Mouse (Mus musculus): Measurements from ENCODE around the gene Zfp672.

- TF ChIP-seq POLR2A (IDR thresholded peaks at IDR 0.05; ENCODE audit: extremely low read depth, insufficient read depth, low read length), result no peak
- TF ChIP-seq CTCF (IDR thresholded peaks at IDR 0.05; ENCODE audit: low read depth, low read length), result no peak
Measured at GRCm38 (mm10) chr11:58292791-58293190, 37.3 kb downstream of the Zfp672 start.

Measured in liver, adult 2 months (tissue).